Mouse (Mus musculus) myocyte (in vitro differentiated cells): ENCODE results near the gene Aplnr. TPM values are rescaled to one million over a fixed set of nuclear protein-coding genes. Genes with fewer than 3 reads are reported as not detected.

Experiments
- H3K27me3 ChIP-seq: one replicate; pipeline ENCODE4 v1.6.1; 2011; ENCODE audit not compliant: control insufficient read depth, insufficient read depth, insufficient read length
- H3K36me3 ChIP-seq: one replicate; pipeline ENCODE4 v1.6.1; 2011; ENCODE audit not compliant: control insufficient read depth, insufficient read depth
- H3K4me2 ChIP-seq: one replicate; pipeline ENCODE4 v1.6.1; 2011; ENCODE audit warnings: low read depth, control low read depth
- H3K4me3 ChIP-seq: one replicate; pipeline ENCODE4 v1.5.1; 2011; ENCODE audit warnings: mild to moderate bottlenecking, control low read depth, moderate library complexity
- H3K79me2 ChIP-seq: one replicate; pipeline ENCODE4 v1.6.1; 2011; ENCODE audit not compliant: control insufficient read depth, insufficient read depth
- H3ac ChIP-seq: one replicate; pipeline ENCODE4 v1.6.1; 2011; ENCODE audit not compliant: control insufficient read depth, insufficient read length
- CEBPB ChIP-seq: IDR thresholded peaks from 2 replicates; pipeline ENCODE4 v1.6.1; 2011; ENCODE audit warnings: mild to moderate bottlenecking, moderate library complexity; ENCODE audit not compliant: poor library complexity, insufficient read depth, severe bottlenecking
- E2F4 ChIP-seq: IDR thresholded peaks from one replicate; pipeline ENCODE4 v1.6.1; 2011; ENCODE audit warnings: mild to moderate bottlenecking, control low read depth, moderate library complexity; ENCODE audit not compliant: insufficient read depth
- MAX ChIP-seq: IDR thresholded peaks from one replicate; pipeline ENCODE4 v1.6.1; 2011; ENCODE audit warnings: low read depth, mild to moderate bottlenecking, control low read depth
- MYOD1 ChIP-seq, 3 experiments: IDR thresholded peaks; one replicate each; pipeline ENCODE4 v1.6.1; 2011; ENCODE audit warnings: control low read depth in 2 of 3, low read depth in 2 of 3, mild to moderate bottlenecking in 2 of 3, moderate library complexity in 1 of 3; ENCODE audit not compliant: insufficient read length in 2 of 3, control insufficient read depth in 1 of 3
- MYOG ChIP-seq, 3 experiments: IDR thresholded peaks; one replicate each; pipeline ENCODE4 v1.6.1; 2011; ENCODE audit warnings: control low read depth in 2 of 3, low read depth in 2 of 3, mild to moderate bottlenecking in 2 of 3; ENCODE audit not compliant: insufficient read length in 2 of 3, control insufficient read depth in 1 of 3, insufficient read depth in 1 of 3
- POLR2A ChIP-seq: IDR thresholded peaks from one replicate; pipeline ENCODE4 v1.6.1; 2011; ENCODE audit warnings: low read depth, mild to moderate bottlenecking, control low read depth, moderate library complexity; ENCODE audit not compliant: insufficient read length
- POLR2AphosphoS2 ChIP-seq: IDR thresholded peaks from one replicate; pipeline ENCODE4 v1.6.1; 2011; ENCODE audit warnings: low read depth, control low read depth; ENCODE audit not compliant: insufficient read length
- REST ChIP-seq: IDR thresholded peaks from one replicate; pipeline ENCODE4 v1.6.1; 2011; ENCODE audit warnings: mild to moderate bottlenecking, control low read depth, moderate library complexity; ENCODE audit not compliant: insufficient read depth, insufficient read length
- SRF ChIP-seq: IDR thresholded peaks from one replicate; pipeline ENCODE4 v1.6.1; 2011; ENCODE audit warnings: low read depth; ENCODE audit not compliant: control insufficient read depth, insufficient read length
- TCF12 ChIP-seq: IDR thresholded peaks from one replicate; pipeline ENCODE4 v1.6.1; 2011; ENCODE audit warnings: mild to moderate bottlenecking, control low read depth; ENCODE audit not compliant: poor library complexity, insufficient read depth, severe bottlenecking
- TCF3 ChIP-seq: IDR thresholded peaks from one replicate; pipeline ENCODE4 v1.6.1; 2011; ENCODE audit warnings: low read depth, control low read depth; ENCODE audit not compliant: insufficient read length
- USF1 ChIP-seq: IDR thresholded peaks from one replicate; pipeline ENCODE4 v1.6.1; 2011; ENCODE audit warnings: low read depth, mild to moderate bottlenecking, control low read depth, moderate library complexity
- polyA plus RNA-seq: library from polyadenylated mRNA; unstranded; fragments of >200 nt; fragmentation: generic; extraction: Trizol; gene quantifications from one replicate; pipeline ENCODE4 v1.2.1, GENCODE M21; 2012; ENCODE audit warnings: missing spikeins

Aplnr gene
- polyA plus RNA-seq, 1 experiment = 0.06 TPM

DNA sequence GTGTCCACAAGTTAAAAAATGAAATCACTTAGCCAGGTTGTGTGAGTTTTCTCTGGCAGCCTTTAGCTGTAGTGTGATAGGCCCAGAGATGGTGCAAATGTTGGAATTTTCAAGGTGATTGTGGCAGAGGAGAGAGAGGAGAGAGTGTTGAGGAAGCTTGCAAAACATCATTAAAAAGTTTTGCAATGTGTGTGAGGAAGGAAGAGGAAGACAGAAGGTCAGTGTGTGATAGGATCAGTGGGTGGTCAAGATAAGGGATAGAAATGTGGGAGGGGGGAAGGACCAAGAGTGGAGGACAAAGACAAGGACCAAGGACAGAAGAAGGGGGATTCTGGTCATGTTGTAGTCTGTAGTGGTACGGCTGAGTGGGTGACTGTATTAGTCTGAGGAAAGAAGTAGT, 14.3 kb downstream of the Aplnr start:
- no peaks in the 10 kb centered on the region for H3K36me3 ChIP-seq
- TF ChIP-seq USF1 = no peak
- TF ChIP-seq E2F4 = no peak
- TF ChIP-seq TCF12 = no peak
- no peak for TF ChIP-seq POLR2A
- no peak for TF ChIP-seq REST
- no peak for TF ChIP-seq MYOD1 (IDR thresholded peaks at IDR 0.05; ENCODE audit: control insufficient read depth in 1 of 3, insufficient read length in 2 of 3, low read depth in 2 of 3)
- no peak for TF ChIP-seq TCF3
- TF ChIP-seq MAX = no peak
- TF ChIP-seq MYOG (IDR thresholded peaks at IDR 0.05; ENCODE audit: control insufficient read depth in 1 of 3, insufficient read depth in 1 of 3, insufficient read length in 2 of 3, low read depth in 2 of 3) = no peak
- no peak for TF ChIP-seq POLR2AphosphoS2
- TF ChIP-seq SRF = no peak
- TF ChIP-seq CEBPB = no peak
- H3K27me3 ChIP-seq = peaks cover 4% of the 10 kb centered on the region

DNA sequence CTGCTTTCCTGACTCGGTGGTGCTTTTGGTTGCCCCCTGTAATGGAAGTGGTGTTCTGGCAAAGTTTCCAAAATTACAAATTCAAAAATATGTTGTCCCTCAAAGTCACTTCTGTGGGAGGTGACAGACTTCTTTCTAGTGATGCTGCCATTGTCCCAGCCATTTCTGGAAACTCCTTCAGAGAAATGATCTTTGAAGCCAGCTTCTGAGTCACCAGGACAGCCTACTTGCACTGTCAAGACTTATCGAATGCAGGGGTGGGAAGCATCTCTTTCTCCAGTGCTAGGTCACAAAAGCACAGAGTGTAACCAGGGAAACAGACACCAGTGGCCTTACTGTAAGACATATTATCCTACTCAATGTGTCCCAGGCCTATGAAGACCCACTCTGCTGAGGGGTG, 15.2 kb downstream of the Aplnr start:
- H3K4me2 ChIP-seq = no peak overlapping the region
- TF ChIP-seq MYOD1 (IDR thresholded peaks at IDR 0.05; ENCODE audit: control insufficient read depth in 1 of 3, insufficient read length in 2 of 3, low read depth in 2 of 3) = no peak
- no peak for TF ChIP-seq CEBPB
- no peak for TF ChIP-seq MAX
- TF ChIP-seq MYOG (IDR thresholded peaks at IDR 0.05; ENCODE audit: control insufficient read depth in 1 of 3, insufficient read depth in 1 of 3, insufficient read length in 2 of 3, low read depth in 2 of 3) = no peak
- no peak for TF ChIP-seq REST
- TF ChIP-seq TCF12 = no peak
- no peak for TF ChIP-seq SRF
- TF ChIP-seq POLR2A = no peak
- no peak for TF ChIP-seq POLR2AphosphoS2
- no peak for TF ChIP-seq USF1
- no peak for TF ChIP-seq E2F4
- TF ChIP-seq TCF3 = no peak
- no peak overlapping the region for H3ac ChIP-seq
- H3K79me2 ChIP-seq = no peaks in the 10 kb centered on the region
- H3K4me3 ChIP-seq = no peak overlapping the region
- peaks cover 4% of the 10 kb centered on the region for H3K27me3 ChIP-seq
- H3K36me3 ChIP-seq = no peaks in the 10 kb centered on the region

More for the DNA sequence above, 14.3 kb downstream of the Aplnr start:
- Histone ChIP-seq H3ac (no peak overlapping the region), H3K4me3 (no peak overlapping the region), H3K4me2 (no peak overlapping the region), H3K79me2 (no peaks in the 10 kb centered on the region)

DNA sequence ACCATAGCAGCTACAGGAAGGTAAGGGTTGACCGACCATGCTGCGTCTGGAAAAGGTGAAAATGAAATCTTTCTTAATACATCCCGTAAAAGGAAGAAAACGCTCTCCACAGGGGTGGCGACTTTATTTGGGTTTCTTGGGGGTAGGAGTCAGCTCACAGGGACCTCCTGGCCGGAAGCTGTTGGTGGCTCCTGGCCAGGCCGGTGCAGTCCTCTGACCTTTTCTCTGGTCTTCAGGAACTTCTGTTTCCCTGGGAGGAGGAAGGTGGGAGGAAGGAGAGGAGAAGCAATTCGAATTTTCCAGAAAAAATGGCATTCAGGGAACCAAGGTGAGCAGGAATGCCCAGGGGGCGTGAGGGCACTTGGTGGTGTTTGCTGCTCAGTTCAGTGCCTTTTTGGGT, 19.3 kb downstream of the Aplnr start:
- Histone ChIP-seq H3K27me3 (peaks cover 4% of the 10 kb centered on the region), H3K79me2 (no peaks in the 10 kb centered on the region), H3K4me2 (no peak overlapping the region), H3K4me3 (no peak overlapping the region), H3K36me3 (no peaks in the 10 kb centered on the region), H3ac (no peak overlapping the region)
- TF ChIP-seq TCF12 (no peak), REST (no peak), MYOG (IDR thresholded peaks at IDR 0.05; ENCODE audit: control insufficient read depth in 1 of 3, insufficient read depth in 1 of 3, insufficient read length in 2 of 3, low read depth in 2 of 3) (no peak), SRF (no peak), MYOD1 (IDR thresholded peaks at IDR 0.05; ENCODE audit: control insufficient read depth in 1 of 3, insufficient read length in 2 of 3, low read depth in 2 of 3) (no peak), CEBPB (no peak), TCF3 (no peak), POLR2AphosphoS2 (no peak)

GRCm38 (mm10) chr2:85156136-85156535, 20.1 kb downstream of the Aplnr start:
- Histone ChIP-seq H3K27me3 (peaks cover 4% of the 10 kb centered on the region), H3ac (no peak overlapping the region), H3K4me2 (no peak overlapping the region), H3K36me3 (no peaks in the 10 kb centered on the region), H3K79me2 (no peaks in the 10 kb centered on the region), H3K4me3 (no peak overlapping the region)
- TF ChIP-seq TCF12 (no peak), CEBPB (no peak), SRF (no peak), TCF3 (no peak), REST (no peak), POLR2AphosphoS2 (no peak), MYOG (IDR thresholded peaks at IDR 0.05; ENCODE audit: control insufficient read depth in 1 of 3, insufficient read depth in 1 of 3, insufficient read length in 2 of 3, low read depth in 2 of 3) (no peak), USF1 (no peak), POLR2A (no peak), E2F4 (no peak), MYOD1 (IDR thresholded peaks at IDR 0.05; ENCODE audit: control insufficient read depth in 1 of 3, insufficient read length in 2 of 3, low read depth in 2 of 3) (no peak), MAX (no peak)

GRCm38 (mm10) chr2:85157382-85157781, 21.4 kb downstream of the Aplnr start:
- no peak for TF ChIP-seq POLR2A
- no peak for TF ChIP-seq SRF
- no peak for TF ChIP-seq CEBPB
- no peaks in the 10 kb centered on the region for H3K36me3 ChIP-seq
- H3K4me2 ChIP-seq = no peak overlapping the region
- H3K27me3 ChIP-seq = peaks cover 4% of the 10 kb centered on the region
- H3K79me2 ChIP-seq = no peaks in the 10 kb centered on the region
- no peak overlapping the region for H3ac ChIP-seq
- no peak overlapping the region for H3K4me3 ChIP-seq
